In the genomic region with DNA sequence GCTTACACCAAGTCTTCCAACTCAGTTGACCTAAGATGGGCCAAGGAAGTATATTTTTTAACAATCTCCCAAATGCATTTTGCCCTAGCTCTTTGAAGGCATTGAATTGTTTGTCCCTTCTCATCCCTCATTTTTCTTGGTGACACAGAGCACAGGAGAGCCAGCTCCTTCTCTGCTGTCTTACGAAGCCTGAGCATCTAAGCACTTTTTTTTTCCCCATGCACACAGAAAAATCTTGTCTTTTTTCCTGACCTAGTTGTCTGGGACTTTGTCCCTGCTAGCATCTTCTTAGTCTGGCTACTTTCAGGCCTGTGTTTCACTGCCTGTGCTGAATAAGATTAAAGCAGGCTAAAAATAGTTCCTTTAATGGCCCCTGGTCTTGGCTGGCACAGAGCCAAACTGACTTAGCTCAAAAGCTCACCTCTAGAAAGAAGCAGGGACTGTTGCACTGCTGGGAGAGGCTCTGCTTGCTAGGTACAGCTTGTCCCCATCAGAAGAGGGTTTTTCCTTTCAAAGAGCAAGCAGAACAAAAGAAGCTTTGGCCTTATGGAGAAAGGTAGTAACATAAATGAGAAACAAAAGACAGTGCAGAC, we compare ENCODE assay signal across 9 mouse cellular contexts. TPM values are rescaled to one million over a fixed set of nuclear protein-coding genes. Genes with fewer than 3 reads are reported as not detected.
A peak's percentile ranks its signal among the peaks of the same experiment; 100 is the strongest.
DNase-seq lines count a peak whose midpoint lies in the region; ATAC-seq lines count a peak whose summit lies in the region.
"Had no signal": no experiment of that assay in that cellular context is flagged by ENCODE, and none has a peak within 500 bp of the region (broad histone marks: within the 10 kb centered on the region; RNA-seq: fewer than 3 reads in every experiment).

No protein-coding gene starts in this region.

- H3K27me3 ChIP-seq in intestine, embryonic 15.5 days (replicated peaks) = no peaks in the 10 kb centered on the region
- H3K27me3 ChIP-seq: embryonic facial prominence, embryonic 12.5 days had no signal

- H3K4me3 ChIP-seq in intestine, embryonic 15.5 days (replicated peaks) = no peak overlapping the region
- H3K4me3 ChIP-seq: embryonic facial prominence, embryonic 12.5 days had no signal

- DNase-seq in cerebellum, postnatal 14 days = peak; percentile 51 to 69
- DNase-seq in cerebellum, postnatal 36 days = no peak
- DNase-seq in testis, postnatal 10 days (ENCODE audit: low spot score) = peak; percentile 69
- DNase-seq in testis, postnatal 14 days (ENCODE audit: low spot score) = no peak
- DNase-seq in retina, postnatal 1 day = peak; percentile 81
- DNase-seq in layer of hippocampus, postnatal 10 days (ENCODE audit: low spot score in 2 of 2) = no peak
- DNase-seq in spleen, adult 12 weeks (ENCODE audit: low spot score) = no peak

- H3K9me3 ChIP-seq in intestine, embryonic 15.5 days = no peaks in the 10 kb centered on the region
- H3K9me3 ChIP-seq: embryonic facial prominence, embryonic 12.5 days had no signal

- H3K27ac ChIP-seq in intestine, embryonic 15.5 days = no peak overlapping the region
- H3K27ac ChIP-seq: embryonic facial prominence, embryonic 12.5 days had no signal

- peaks cover 10% of the 10 kb centered on the region for H3K4me1 ChIP-seq in intestine, embryonic 15.5 days (replicated peaks)

- no peak overlapping the region for H3K4me2 ChIP-seq in intestine, embryonic 15.5 days (replicated peaks)
- H3K4me2 ChIP-seq: embryonic facial prominence, embryonic 12.5 days had no signal

- H3K9ac ChIP-seq in intestine, embryonic 15.5 days = no peak overlapping the region
- H3K9ac ChIP-seq: embryonic facial prominence, embryonic 12.5 days had no signal

- ATAC-seq in intestine, embryonic 15.5 days = peak; percentile 77

- 28% methylated on average over 1 of the region's 1 CpGs for WGBS in intestine, embryonic 15.5 days

- no peaks in the 10 kb centered on the region; the same call in 1 of the 2 replicates for H3K36me3 ChIP-seq in intestine, embryonic 15.5 days

RNA-seq across cellular contexts. Expression of a gene that starts 16.8 kb away (rescaled TPM):
- polyA plus RNA-seq in intestine, embryonic 15.5 days (2015; fragmentation: Nextera tagmentation; extraction: Ambion mirVana) = 0.58 and 0.76 TPM in 2 replicates
- total RNA-seq in layer of hippocampus, postnatal 10 days (2021) = 10 to 100 TPM; 39.1 to 43.0 TPM

RNA-seq across cellular contexts. Expression of a gene that starts 36.0 kb away (rescaled TPM):
- polyA plus RNA-seq in intestine, embryonic 15.5 days (2015; fragmentation: Nextera tagmentation; extraction: Ambion mirVana) = 33.6 and 34.3 TPM in 2 replicates
- total RNA-seq in layer of hippocampus, postnatal 10 days (2021) = 10 to 100 TPM; 39.7 to 41.8 TPM

RNA-seq across cellular contexts. Expression of a gene that starts 55.5 kb away (rescaled TPM):
- polyA plus RNA-seq in intestine, embryonic 15.5 days (2015; fragmentation: Nextera tagmentation; extraction: Ambion mirVana) = 63.5 and 71.3 TPM in 2 replicates
- 100 to 1,000 TPM; 116 to 130 TPM for total RNA-seq in layer of hippocampus, postnatal 10 days (2021)

RNA-seq across cellular contexts. Expression of a gene that starts 57.4 kb away (rescaled TPM):
- 97.5 and 99.6 TPM in 2 replicates for polyA plus RNA-seq in intestine, embryonic 15.5 days (2015; fragmentation: Nextera tagmentation; extraction: Ambion mirVana)
- total RNA-seq in layer of hippocampus, postnatal 10 days (2021) = 10 to 100 TPM; 85.4 to 89.7 TPM

Comparison
In these comparisons a context has a peak if more than half of its experiments do, and no peak if none do; other contexts are left out.
1. DNase-seq: peak in cerebellum, postnatal 14 days (2 of 2), testis, postnatal 10 days (single experiment) and retina, postnatal 1 day (single experiment); none in cerebellum, postnatal 36 days (0 of 2), testis, postnatal 14 days (single experiment), layer of hippocampus, postnatal 10 days (0 of 2) and spleen, adult 12 weeks (single experiment).